Mouse (Mus musculus) stomach, postnatal 0 days (tissue): ENCODE measurements around the gene Morn4. TPM values are rescaled to one million over a fixed set of nuclear protein-coding genes. Genes with fewer than 3 reads are reported as not detected.

Experiments
- ATAC-seq: fragments of 200-750 bp; cut with Nextera tagmentation; 2 replicates; pipeline ENCODE4 v1.8.0; 2017; ENCODE audit not compliant: low FRiP score, low TSS enrichment
- DNase-seq: peaks from one replicate; pipeline ENCODE4 v3.0.0-alpha.2; 2016; ENCODE audit warnings: low spot score
- H3K27ac ChIP-seq: fragments of 300-500 bp; sonication (generic); replicated peaks from 2 replicates; pipeline ENCODE4 v1.5.1; 2014; ENCODE audit warnings: mild to moderate bottlenecking, control low read depth
- H3K27me3 ChIP-seq: fragments of 300-500 bp; sonication (generic); 2 replicates; pipeline ENCODE4 v1.6.1; 2014; ENCODE audit warnings: low read length; ENCODE audit not compliant: control insufficient read depth, insufficient read depth
- H3K36me3 ChIP-seq: fragments of 300-500 bp; sonication (generic); 2 replicates; pipeline ENCODE4 v1.6.1; 2014; ENCODE audit warnings: low read length, mixed read lengths; ENCODE audit not compliant: control insufficient read depth, insufficient read depth
- H3K4me1 ChIP-seq: fragments of 300-500 bp; sonication (generic); replicated peaks from 2 replicates; pipeline ENCODE4 v1.6.1; 2014; ENCODE audit warnings: antibody characterized with exemption; ENCODE audit not compliant: control insufficient read depth, insufficient read depth
- H3K4me2 ChIP-seq: fragments of 300-500 bp; sonication (generic); replicated peaks from 2 replicates; pipeline ENCODE4 v1.6.1; 2014; ENCODE audit warnings: low read depth, mild to moderate bottlenecking, control low read depth, moderate library complexity
- H3K4me3 ChIP-seq: fragments of 300-500 bp; sonication (generic); 2 replicates; pipeline ENCODE4 v1.5.1; 2014; ENCODE audit warnings: low read depth, low read length, control low read depth
- H3K9ac ChIP-seq: fragments of 300-500 bp; sonication (generic); 2 replicates; pipeline ENCODE4 v1.6.1; 2014; ENCODE audit warnings: mild to moderate bottlenecking, low read length, control low read depth, mixed read lengths
- H3K9me3 ChIP-seq: fragments of 300-500 bp; sonication (generic); 2 replicates; pipeline ENCODE4 v1.6.1; 2016; ENCODE audit warnings: low read length; ENCODE audit not compliant: control insufficient read depth
- CTCF ChIP-seq: IDR thresholded peaks from 2 replicates; pipeline ENCODE4 v1.5.1; 2016; ENCODE audit warnings: antibody characterized with exemption, low read depth, mild to moderate bottlenecking, moderate library complexity
- EP300 ChIP-seq: optimal IDR thresholded peaks from 2 replicates; pipeline ENCODE3; 2016; ENCODE audit warnings: antibody characterized with exemption
- WGBS: fragments of 180-500 bp; shearing (Covaris S2); extraction: QIAGEN DNeasy Blood & Tissue Kit; methylation state at CpG from one replicate; pipeline ENCODE4 v1.1.7; 2014; 5-methylcytosine and 5-hydroxymethylcytosine counted together
- polyA plus RNA-seq: library from polyadenylated mRNA; unstranded; fragments of >200 nt; fragmentation: Nextera tagmentation; extraction: Ambion mirVana; gene quantifications from 2 replicates; pipeline ENCODE4 v1.2.1, GENCODE M21; 2015

The Morn4 gene
- polyA plus RNA-seq, 1 experiment from 2014 or later: 7.3 TPM

GRCm38 (mm10) chr19:42128787-42129508, 42.8 kb upstream of the Morn4 start, which contains the start of gene Avpi1:
Gene Avpi1 (minus strand): TSS chr19:42129059.
- Histone ChIP-seq H3K4me2 (peak within 1 kb of the TSS; percentile 92), H3K9ac (peak within 1 kb of the TSS; percentile 92), H3K36me3 (peaks cover 5% of the 10 kb centered on the region), H3K27ac (peak within 1 kb of the TSS; percentile 96), H3K27me3 (no peaks in the 10 kb centered on the region), H3K4me1 (peaks cover 4% of the 10 kb centered on the region; the same call in 1 of the 2 replicates), H3K9me3 (no peaks in the 10 kb centered on the region), H3K4me3 (peak within 1 kb of the TSS; percentile 71)
- 0% methylated on average over 54 of the region's 54 CpGs for WGBS
- no peak for TF ChIP-seq CTCF
- TF ChIP-seq EP300: peak; percentile 52
- DNase-seq (peak; percentile 100), ATAC-seq (peak; percentile 97)

GRCm38 (mm10) chr19:42128052-42128740, 42.0 kb upstream of the Morn4 start:
- H3K4me1 ChIP-seq: peaks cover 4% of the 10 kb centered on the region; the same call in 1 of the 2 replicates
- peaks cover 5% of the 10 kb centered on the region for H3K36me3 ChIP-seq
- WGBS: 4% methylated on average over 23 of the region's 23 CpGs
- H3K27me3 ChIP-seq: no peaks in the 10 kb centered on the region
- peak overlapping the region; percentile 96 for H3K27ac ChIP-seq
- no peaks in the 10 kb centered on the region for H3K9me3 ChIP-seq
- peak overlapping the region; percentile 71 for H3K4me3 ChIP-seq
- DNase-seq: no peak
- no peak; the same call in 1 of the 2 replicates for ATAC-seq
- TF ChIP-seq EP300 (no peak), CTCF (no peak)
- peak overlapping the region; percentile 92 for H3K4me2 ChIP-seq
- H3K9ac ChIP-seq: peak overlapping the region; percentile 92

- H3K4me1 ChIP-seq: peaks cover 4% of the 10 kb centered on the region; the same call in 1 of the 2 replicates
- H3K9ac ChIP-seq: peak overlapping the region; percentile 43
- peak overlapping the region; percentile 71 for H3K4me3 ChIP-seq
- TF ChIP-seq CTCF (no peak), EP300 (no peak)
- ATAC-seq (no peak), DNase-seq (peak; percentile 47)
- H3K4me2 ChIP-seq: peak overlapping the region; percentile 92
- WGBS: 56% methylated on average over 5 of the region's 5 CpGs
- H3K27me3 ChIP-seq: no peaks in the 10 kb centered on the region
- H3K27ac ChIP-seq: peak overlapping the region; percentile 80
- H3K9me3 ChIP-seq: no peaks in the 10 kb centered on the region
- H3K36me3 ChIP-seq: peaks cover 5% of the 10 kb centered on the region
These were observed 40.9 kb upstream of the Morn4 start for GRCm38 (mm10) chr19:42127024-42127423.

- ATAC-seq (no peak), DNase-seq (peak; percentile 23)
- Histone ChIP-seq H3K36me3 (peaks cover 9% of the 10 kb centered on the region), H3K9me3 (no peaks in the 10 kb centered on the region), H3K4me3 (no peak overlapping the region), H3K4me1 (peaks cover 4% of the 10 kb centered on the region; the same call in 1 of the 2 replicates), H3K9ac (no peak overlapping the region; the same call in 1 of the 2 replicates), H3K4me2 (no peak overlapping the region; the same call in 1 of the 2 replicates), H3K27ac (peak overlapping the region; percentile 80), H3K27me3 (no peaks in the 10 kb centered on the region)
- TF ChIP-seq CTCF (no peak), EP300 (no peak)
- WGBS: 84% methylated on average over 6 of the region's 6 CpGs
These were observed 40.1 kb upstream of the Morn4 start for GRCm38 (mm10) chr19:42126219-42126605.

GRCm38 (mm10) chr19:42125501-42126218, 39.5 kb upstream of the Morn4 start:
- Histone ChIP-seq H3K4me2 (no peak overlapping the region), H3K9ac (no peak overlapping the region), H3K27me3 (no peaks in the 10 kb centered on the region), H3K27ac (peak overlapping the region; percentile 80; the same call in 1 of the 2 replicates), H3K4me1 (peaks cover 4% of the 10 kb centered on the region; the same call in 1 of the 2 replicates), H3K9me3 (no peaks in the 10 kb centered on the region), H3K36me3 (peaks cover 14% of the 10 kb centered on the region), H3K4me3 (no peak overlapping the region)
- DNase-seq (no peak), ATAC-seq (no peak)
- no peak for TF ChIP-seq CTCF
- no peak for TF ChIP-seq EP300
- 69% methylated on average over 11 of the region's 11 CpGs for WGBS
